Mouse (Mus musculus): ENCODE measurements around the gene C87414. TPM values are rescaled to one million over a fixed set of nuclear protein-coding genes. Genes with fewer than 3 reads are reported as not detected.
"Not testable (repeated sequence)": the region's sequence is repeated elsewhere in the genome, so short reads cannot be mapped to it uniquely, and the experiment has no call there.

C87414 gene
- not detected for total RNA-seq (2021)

- intact Hi-C loops (cut with DNase I); DNase-seq (ENCODE audit: low spot score in 2 of 2): not testable (repeated sequence)
Observed at GRCm38 (mm10) chr5:93671451-93671850, at the start of gene C87414. Gene C87414 (minus strand): TSS chr5:93671551.

GRCm38 (mm10) chr5:93684661-93685060 is 13.3 kb upstream of the C87414 start:
- intact Hi-C loops (cut with DNase I); DNase-seq (ENCODE audit: low spot score in 2 of 2): not testable (repeated sequence)

Other genes starting within 250 kb of the C87414 start
- not detected for gene Gm16427, start 131.4 kb downstream of the C87414 start, total RNA-seq (2021)
- not detected for gene Gm7792, start 172.2 kb upstream of the C87414 start, total RNA-seq (2021)

All from left cerebral cortex, postnatal 36 days (tissue).